Mouse (Mus musculus) layer of hippocampus, postnatal 10 days (tissue): ENCODE results near the gene Ssr2. TPM values are rescaled to one million over a fixed set of nuclear protein-coding genes. Genes with fewer than 3 reads are reported as not detected.

Experiments used
- microRNA-seq, 2 experiments: library from miRNA; unstranded; fragments of <30 nt; microRNA quantifications; one replicate each; pipeline ENCODE4 v1.2.0; 2021
- total RNA-seq, 2 experiments: library from RNA; stranded (reverse); gene quantifications; 2 replicates each; pipeline ENCODE4 v1.2.3; 2021

The Ssr2 gene
- total RNA-seq, 2 experiments from 2014 or later: 123 to 129 TPM

Small RNA genes within 50 kb of the gene (microRNA-seq; reads per million reads assigned to microRNA genes)
- 0 reads per million in 2 experiments for gene Mir1905

Other genes with a start within 250 kb of the Ssr2 start
- under 1 TPM; 0.71 to 0.87 TPM for gene Tmem79, start 239.7 kb upstream of the Ssr2 start, total RNA-seq
- gene Smg5, start 239.6 kb upstream of the Ssr2 start, total RNA-seq: 10 to 100 TPM; 71.6 to 72.7 TPM
- gene Paqr6, start 211.3 kb upstream of the Ssr2 start, total RNA-seq: 1 to 10 TPM; 6.8 to 8.4 TPM
- under 1 TPM; 0.55 to 0.83 TPM for gene Bglap3, start 203.1 kb upstream of the Ssr2 start, total RNA-seq
- gene Bglap2, start 197.2 kb upstream of the Ssr2 start, total RNA-seq: not detected
- gene Bglap, start 191.4 kb upstream of the Ssr2 start, total RNA-seq: 1 to 10 TPM in 1 of 2 experiments, not detected in 1; 2.7 TPM
- gene Pmf1, start 165.5 kb upstream of the Ssr2 start, total RNA-seq: 10 to 100 TPM; 10.9 to 11.6 TPM
- gene Slc25a44, start 150.7 kb upstream of the Ssr2 start, total RNA-seq: 10 to 100 TPM; 54.1 to 58.1 TPM
- 10 to 100 TPM; 39.6 to 42.8 TPM for gene Sema4a, start 114.7 kb upstream of the Ssr2 start, total RNA-seq
- 10 to 100 TPM; 46.2 to 50.5 TPM for gene Lmna, start 65.9 kb upstream of the Ssr2 start, total RNA-seq
- 10 to 100 TPM; 17.0 to 18.5 TPM for gene Mex3a, start 43.5 kb upstream of the Ssr2 start, total RNA-seq
- gene Rab25, start 27.6 kb upstream of the Ssr2 start, total RNA-seq: not detected
- gene Lamtor2, start 22.8 kb upstream of the Ssr2 start, total RNA-seq: 100 to 1,000 TPM; 117 to 126 TPM
- gene Ubqln4, start 22.1 kb upstream of the Ssr2 start, total RNA-seq: 10 to 100 TPM; 79.9 to 81.8 TPM
- gene Arhgef2, start 30.1 kb downstream of the Ssr2 start, total RNA-seq: 100 to 1,000 TPM; 212 to 255 TPM
- gene Rxfp4, start 77.3 kb downstream of the Ssr2 start, total RNA-seq: not detected
- gene Khdc4, start 109.9 kb downstream of the Ssr2 start, total RNA-seq: 10 to 100 TPM; 54.2 to 56.1 TPM
- 10 to 100 TPM; 48.8 to 55.2 TPM for gene Rit1, start 141.0 kb downstream of the Ssr2 start, total RNA-seq
- 100 to 1,000 TPM; 430 to 447 TPM for gene Syt11, start 199.3 kb downstream of the Ssr2 start, total RNA-seq